Mouse (Mus musculus): ENCODE data around the gene Krtcap2.

GRCm38 (mm10) chr3:89278643-89279042, 32.9 kb downstream of the Krtcap2 start:
- TF ChIP-seq CTCF (IDR thresholded peaks at IDR 0.05; ENCODE audit: extremely low read depth, insufficient read depth, low read length): no peak
- no peak for TF ChIP-seq POLR2A (IDR thresholded peaks at IDR 0.05; ENCODE audit: extremely low read depth, insufficient read depth, low read length)
